Mouse (Mus musculus) megakaryocyte, embryonic 14.5 days (primary cell): Measurements from ENCODE around the gene Pcnx4. TPM values are rescaled to one million over a fixed set of nuclear protein-coding genes. Genes with fewer than 3 reads are reported as not detected.
"Not testable (repeated sequence)": the region's sequence is repeated elsewhere in the genome, so short reads cannot be mapped to it uniquely, and the experiment has no call there.

Source experiments
- H3K27me3 ChIP-seq: replicated peaks from 2 replicates; pipeline ENCODE3; 2012; ENCODE audit warnings: inconsistent platforms
- H3K36me3 ChIP-seq: replicated peaks from 2 replicates; pipeline ENCODE3; 2012; ENCODE audit warnings: low read length, inconsistent platforms, mixed read lengths
- H3K4me1 ChIP-seq: 2 replicates; pipeline ENCODE4 v1.6.1; 2012; ENCODE audit warnings: inconsistent platforms
- H3K4me3 ChIP-seq: replicated peaks from 2 replicates; pipeline ENCODE3; 2012; ENCODE audit warnings: moderate library complexity, mild to moderate bottlenecking, inconsistent platforms
- H3K9me3 ChIP-seq: 2 replicates; pipeline ENCODE4 v1.6.1; 2012; ENCODE audit warnings: inconsistent platforms
- FLI1 ChIP-seq: IDR thresholded peaks from 2 replicates; pipeline ENCODE4 v1.6.1; 2012; ENCODE audit warnings: low read length, inconsistent platforms, mixed read lengths
- GATA1 ChIP-seq: IDR thresholded peaks from 3 replicates; pipeline ENCODE4 v1.6.1; 2012; ENCODE audit warnings: mixed read lengths, low read length, inconsistent platforms, borderline replicate concordance
- polyA plus RNA-seq: library from polyadenylated mRNA; stranded (reverse); fragments of >175 nt; gene quantifications from 2 replicates; pipeline ENCODE4 v1.2.3, GENCODE M21; 2012; ENCODE audit warnings: low replicate concordance; ENCODE audit not compliant: insufficient read depth

Pcnx4 gene
- polyA plus RNA-seq, 1 experiment, result 1.5 TPM

GRCm38 (mm10) chr12:72594001-72594400 lies 57.8 kb downstream of the Pcnx4 start:
- peaks cover 10% of the 10 kb centered on the region for H3K9me3 ChIP-seq
- no peaks in the 10 kb centered on the region for H3K36me3 ChIP-seq
- H3K27me3 ChIP-seq, result no peaks in the 10 kb centered on the region
- peaks cover 11% of the 10 kb centered on the region for H3K4me1 ChIP-seq
- H3K4me3 ChIP-seq, result no peak overlapping the region
- no peak for TF ChIP-seq GATA1
- no peak for TF ChIP-seq FLI1

- H3K36me3 ChIP-seq, H3K27me3 ChIP-seq, H3K4me3 ChIP-seq: not testable (repeated sequence)
- peaks cover 14% of the 10 kb centered on the region for H3K4me1 ChIP-seq
- peaks cover 17% of the 10 kb centered on the region for H3K9me3 ChIP-seq
Measured at GRCm38 (mm10) chr12:72598731-72599130, 62.5 kb downstream of the Pcnx4 start.

GRCm38 (mm10) chr12:72612053-72612452 lies 75.9 kb downstream of the Pcnx4 start:
- Histone ChIP-seq H3K9me3 (peaks cover 18% of the 10 kb centered on the region), H3K4me1 (no peaks in the 10 kb centered on the region), H3K27me3 (no peaks in the 10 kb centered on the region), H3K36me3 (no peaks in the 10 kb centered on the region), H3K4me3 (no peak overlapping the region)
- TF ChIP-seq FLI1 (no peak), GATA1 (no peak)

GRCm38 (mm10) chr12:72620856-72621255 lies 84.7 kb downstream of the Pcnx4 start:
- H3K27me3 ChIP-seq, result no peaks in the 10 kb centered on the region
- H3K4me1 ChIP-seq, result peaks cover 36% of the 10 kb centered on the region
- H3K36me3 ChIP-seq, result no peaks in the 10 kb centered on the region
- no peak overlapping the region for H3K4me3 ChIP-seq
- TF ChIP-seq FLI1 (no peak), GATA1 (no peak)
- H3K9me3 ChIP-seq, result no peaks in the 10 kb centered on the region

GRCm38 (mm10) chr12:72621441-72621840 lies 85.3 kb downstream of the Pcnx4 start:
- Histone ChIP-seq H3K36me3 (no peaks in the 10 kb centered on the region), H3K4me3 (peak overlapping the region; percentile 5), H3K4me1 (peaks cover 36% of the 10 kb centered on the region), H3K27me3 (no peaks in the 10 kb centered on the region), H3K9me3 (no peaks in the 10 kb centered on the region)
- TF ChIP-seq GATA1 (no peak), FLI1 (no peak)

GRCm38 (mm10) chr12:72622853-72623496 lies 86.8 kb downstream of the Pcnx4 start:
- peak overlapping the region; percentile 80 for H3K4me3 ChIP-seq
- no peaks in the 10 kb centered on the region for H3K27me3 ChIP-seq
- no peak for TF ChIP-seq FLI1
- TF ChIP-seq GATA1, result no peak; the same call in 2 of the 3 replicates
- H3K36me3 ChIP-seq, result no peaks in the 10 kb centered on the region
- peaks cover 36% of the 10 kb centered on the region for H3K4me1 ChIP-seq
- H3K9me3 ChIP-seq, result no peaks in the 10 kb centered on the region

GRCm38 (mm10) chr12:72628751-72629150 lies 92.6 kb downstream of the Pcnx4 start:
- Histone ChIP-seq H3K4me1 (no peaks in the 10 kb centered on the region; the same call in 1 of the 2 replicates), H3K9me3 (peaks cover 3% of the 10 kb centered on the region; the same call in 1 of the 2 replicates), H3K4me3 (no peak overlapping the region), H3K36me3 (no peaks in the 10 kb centered on the region), H3K27me3 (no peaks in the 10 kb centered on the region)
- no peak for TF ChIP-seq GATA1
- no peak for TF ChIP-seq FLI1

Other genes starting within 250 kb of the Pcnx4 start
- gene Rtn1, start 127.3 kb upstream of the Pcnx4 start, polyA plus RNA-seq, result not detected in 2 replicates
- 0.30 and 2.3 TPM in 2 replicates for gene Lrrc9, start 94.5 kb upstream of the Pcnx4 start, polyA plus RNA-seq
- gene Gm4756, start 113.3 kb downstream of the Pcnx4 start, polyA plus RNA-seq, result not detected in 2 replicates
- gene Dhrs7, start 128.5 kb downstream of the Pcnx4 start, polyA plus RNA-seq, result 10.5 TPM in 1 of 2 replicates, not detected in the other
- 11.3 and 15.3 TPM in 2 replicates for gene Ppm1a, start 221.1 kb downstream of the Pcnx4 start, polyA plus RNA-seq